Mouse (Mus musculus): ENCODE data around the gene Fam216a. TPM values are rescaled to one million over a fixed set of nuclear protein-coding genes. Genes with fewer than 3 reads are reported as not detected.
A peak's percentile ranks its signal among the peaks of the same experiment; 100 is the strongest.

Gene Fam216a
- total and polyA plus RNA-seq, 3 experiments, result 10.7 to 12.3 (median 11.1) TPM

DNA sequence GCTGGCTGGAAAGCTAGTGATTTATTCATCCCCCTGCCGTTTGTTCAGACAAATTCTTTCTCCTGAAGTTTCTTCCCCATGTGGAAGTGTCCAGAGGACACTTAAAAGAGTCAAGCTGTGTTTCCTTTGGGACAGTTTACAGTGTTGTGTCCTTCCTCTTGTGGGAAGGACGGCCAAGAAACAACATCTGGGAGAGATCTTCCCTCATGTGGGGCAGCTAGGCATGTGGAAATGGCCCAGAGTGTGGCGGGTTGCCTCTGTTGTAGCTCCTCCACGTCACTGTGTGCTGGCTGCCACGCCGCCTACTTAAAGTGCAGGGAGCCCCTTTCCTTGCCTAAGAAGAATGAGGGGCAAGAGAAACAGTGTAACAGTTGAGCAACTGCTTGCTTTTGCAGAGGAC, 40.7 kb upstream of the Fam216a start:
- peak in 1 of 2 experiments; percentile 39 for DNase-seq
- 45% methylated on average over 6 of the region's 6 CpGs for WGBS
- intact Hi-C loops (cut with DNase I), result no loop called here

DNA sequence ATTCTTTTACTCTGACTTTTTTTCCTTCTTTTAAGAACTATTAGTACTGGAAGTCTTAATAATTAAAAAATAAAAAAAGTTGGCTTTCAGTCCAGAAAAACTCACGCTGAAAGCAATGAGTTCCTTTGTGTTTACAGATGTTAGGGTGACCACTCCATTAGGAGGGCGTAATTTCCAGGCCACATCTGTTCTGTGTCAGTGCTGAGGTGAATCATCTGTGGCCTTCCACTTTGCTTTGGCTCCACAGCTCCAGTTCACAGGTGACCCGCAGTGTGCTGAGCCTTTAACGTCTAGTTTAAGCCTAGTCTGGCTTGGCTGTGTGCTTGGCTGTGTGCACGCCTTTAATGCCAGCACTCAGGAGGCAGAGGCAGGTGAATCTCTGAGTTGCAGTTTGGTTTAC, 39.7 kb upstream of the Fam216a start:
- Histone ChIP-seq H3K79me2 (replicated peaks; ENCODE audit: control insufficient read depth, insufficient read depth, low read length) (no peaks in the 10 kb centered on the region), H3K4me1 (ENCODE audit: control insufficient read depth, insufficient read depth, low read length) (no peaks in the 10 kb centered on the region), H3K27me3 (ENCODE audit: control insufficient read depth, insufficient read depth, low read length) (no peaks in the 10 kb centered on the region), H3K36me3 (ENCODE audit: control insufficient read depth, insufficient read depth, low read length) (no peaks in the 10 kb centered on the region), H3K27ac (no peak overlapping the region), H3K9ac (ENCODE audit: low read depth, low read length) (no peak overlapping the region), H3K4me3 (no peak overlapping the region)
- TF ChIP-seq CTCF (IDR thresholded peaks at IDR 0.05), result no peak
- WGBS, result 69% methylated on average over 5 of the region's 5 CpGs
- peak in 1 of 2 experiments; percentile 33 for DNase-seq
- intact Hi-C loops (cut with DNase I), result no loop called here

More for the DNA sequence above, 40.7 kb upstream of the Fam216a start:
- H3K4me1 ChIP-seq (ENCODE audit: control insufficient read depth, insufficient read depth, low read length), result no peaks in the 10 kb centered on the region
- no peak for TF ChIP-seq POLR2A (IDR thresholded peaks at IDR 0.05; ENCODE audit: insufficient read depth, low read depth, low read length)
- TF ChIP-seq EP300 (IDR thresholded peaks at IDR 0.05; ENCODE audit: insufficient read depth, low read depth, low read length), result no peak
- TF ChIP-seq CTCF (IDR thresholded peaks at IDR 0.05), result no peak
- no peaks in the 10 kb centered on the region for H3K36me3 ChIP-seq (ENCODE audit: control insufficient read depth, insufficient read depth, low read length)
- no peak overlapping the region for H3K4me3 ChIP-seq
- H3K27ac ChIP-seq, result no peak overlapping the region
- H3K79me2 ChIP-seq (replicated peaks; ENCODE audit: control insufficient read depth, insufficient read depth, low read length), result no peaks in the 10 kb centered on the region
- no peak overlapping the region for H3K9ac ChIP-seq (ENCODE audit: low read depth, low read length)
- H3K27me3 ChIP-seq (ENCODE audit: control insufficient read depth, insufficient read depth, low read length), result no peaks in the 10 kb centered on the region

DNA sequence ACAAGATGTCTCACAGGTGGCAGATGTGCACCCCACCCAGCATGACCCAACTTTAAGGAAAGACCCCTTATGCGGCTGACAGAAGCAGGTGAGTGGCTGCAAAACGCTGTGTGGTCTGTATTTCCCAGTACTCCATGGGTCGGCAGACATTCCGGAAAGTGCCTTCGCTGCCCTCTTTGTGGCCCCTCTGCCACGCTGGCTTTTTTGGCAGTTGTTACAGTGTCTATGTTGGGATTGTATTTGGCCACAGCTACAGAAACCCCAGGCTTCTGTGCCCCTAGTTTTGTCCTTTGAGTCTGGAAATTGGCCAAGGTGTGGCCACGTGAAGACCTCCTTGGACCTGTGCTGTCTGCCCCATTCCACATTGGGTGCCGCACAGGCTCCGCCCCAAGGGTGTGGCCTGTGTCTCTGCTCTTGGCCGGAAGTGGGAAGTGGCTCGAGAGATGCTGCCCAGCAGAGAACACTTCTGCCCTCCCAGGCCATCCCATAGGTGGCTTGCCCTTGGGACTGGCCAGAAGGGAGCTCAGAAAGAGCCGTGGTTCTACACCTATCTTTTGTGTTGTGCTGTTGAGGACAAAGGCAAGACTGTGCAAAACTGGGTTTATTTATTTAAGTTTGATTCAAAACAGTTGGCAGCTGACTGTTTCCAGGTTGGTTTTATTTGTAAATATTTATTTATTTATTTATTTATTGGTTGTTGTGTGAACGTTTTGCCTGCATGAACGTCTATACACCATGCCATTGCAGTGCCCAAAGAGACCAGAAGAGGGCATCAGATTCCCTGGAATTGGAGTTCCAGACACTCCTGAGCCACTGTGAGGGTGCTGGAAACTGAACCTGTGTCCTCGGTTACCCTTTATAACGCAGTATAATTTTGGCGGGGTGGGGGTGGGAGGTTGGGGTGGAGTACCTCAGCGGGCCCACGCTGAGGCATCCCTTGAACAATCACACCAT, 37.8 kb upstream of the Fam216a start:
- no peaks in the 10 kb centered on the region for H3K36me3 ChIP-seq (ENCODE audit: control insufficient read depth, insufficient read depth, low read length)
- intact Hi-C loops (cut with DNase I), result no loop called here
- peak; percentile 55 for TF ChIP-seq CTCF (IDR thresholded peaks at IDR 0.05)
- no peak for TF ChIP-seq EP300 (IDR thresholded peaks at IDR 0.05; ENCODE audit: insufficient read depth, low read depth, low read length)
- H3K9ac ChIP-seq (ENCODE audit: low read depth, low read length), result no peak overlapping the region
- WGBS, result 84% methylated on average over 19 of the region's 19 CpGs
- H3K27me3 ChIP-seq (ENCODE audit: control insufficient read depth, insufficient read depth, low read length), result no peaks in the 10 kb centered on the region
- no peaks in the 10 kb centered on the region for H3K4me1 ChIP-seq (ENCODE audit: control insufficient read depth, insufficient read depth, low read length)
- H3K4me3 ChIP-seq, result no peak overlapping the region
- no peaks in the 10 kb centered on the region for H3K79me2 ChIP-seq (replicated peaks; ENCODE audit: control insufficient read depth, insufficient read depth, low read length)
- H3K27ac ChIP-seq, result no peak overlapping the region
- no peak for DNase-seq

DNA sequence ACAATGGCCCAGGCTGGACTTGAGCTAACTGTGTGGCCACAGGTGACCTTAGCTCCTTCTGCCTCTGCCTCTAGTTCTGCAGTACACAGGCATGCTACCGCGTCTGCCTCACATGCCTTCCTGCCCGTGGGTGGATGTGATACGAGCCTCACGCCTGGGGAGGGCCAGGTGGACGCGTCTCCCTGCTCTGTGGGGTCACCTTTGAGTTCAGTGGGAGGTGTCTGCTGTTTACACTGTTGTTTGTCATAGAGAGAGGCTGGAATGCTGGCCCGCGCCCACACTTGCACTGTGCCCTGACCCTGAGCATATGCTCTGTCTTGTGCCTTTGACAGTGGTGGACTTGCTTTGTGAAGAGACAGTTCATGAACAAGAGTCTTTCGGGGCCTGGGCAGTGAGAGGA, 33.4 kb upstream of the Fam216a start:
- DNase-seq, result no peak

DNA sequence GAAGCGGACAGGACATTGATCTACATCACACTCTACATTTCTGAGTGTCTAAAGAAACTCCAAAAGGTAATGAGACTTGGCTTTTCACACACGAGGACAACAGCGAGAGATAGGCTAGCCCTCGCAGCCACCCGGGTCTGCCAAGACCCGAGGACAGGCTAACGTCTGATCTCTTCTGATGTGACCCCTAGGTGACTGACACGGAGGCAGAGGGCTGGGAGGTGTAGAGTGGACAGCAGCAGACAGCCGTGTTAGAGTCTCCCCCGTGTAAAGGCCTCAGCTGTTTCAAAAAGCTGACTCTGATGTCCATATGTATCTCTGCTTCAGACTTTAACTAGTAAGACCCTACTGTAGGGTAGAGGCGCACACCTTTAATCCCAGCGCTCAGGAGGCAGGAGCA, 31.2 kb upstream of the Fam216a start:
- no peak overlapping the region for H3K9ac ChIP-seq (ENCODE audit: low read depth, low read length)
- peaks cover 12% of the 10 kb centered on the region for H3K36me3 ChIP-seq (ENCODE audit: control insufficient read depth, insufficient read depth, low read length)
- H3K27ac ChIP-seq, result peak overlapping the region; percentile 40
- no peak overlapping the region for H3K4me3 ChIP-seq
- no peak for DNase-seq
- 78% methylated on average over 12 of the region's 12 CpGs for WGBS
- H3K27me3 ChIP-seq (ENCODE audit: control insufficient read depth, insufficient read depth, low read length), result no peaks in the 10 kb centered on the region
- peaks cover 19% of the 10 kb centered on the region for H3K4me1 ChIP-seq (ENCODE audit: control insufficient read depth, insufficient read depth, low read length)
- intact Hi-C loops (cut with DNase I), result loop anchor here (5.0 kb wide), 2 partner anchors 49 to 329 kb away; no protein-coding TSS in a partner anchor
- TF ChIP-seq CTCF (IDR thresholded peaks at IDR 0.05), result no peak
- TF ChIP-seq POLR2A (IDR thresholded peaks at IDR 0.05; ENCODE audit: insufficient read depth, low read depth, low read length), result no peak
- TF ChIP-seq EP300 (IDR thresholded peaks at IDR 0.05; ENCODE audit: insufficient read depth, low read depth, low read length), result no peak
- H3K79me2 ChIP-seq (replicated peaks; ENCODE audit: control insufficient read depth, insufficient read depth, low read length), result no peaks in the 10 kb centered on the region

More for the DNA sequence above, 33.4 kb upstream of the Fam216a start:
- Histone ChIP-seq H3K9ac (ENCODE audit: low read depth, low read length) (no peak overlapping the region), H3K36me3 (ENCODE audit: control insufficient read depth, insufficient read depth, low read length) (peaks cover 4% of the 10 kb centered on the region; the same call in 1 of the 2 replicates), H3K27ac (no peak overlapping the region), H3K4me1 (ENCODE audit: control insufficient read depth, insufficient read depth, low read length) (peaks cover 13% of the 10 kb centered on the region), H3K4me3 (no peak overlapping the region), H3K79me2 (replicated peaks; ENCODE audit: control insufficient read depth, insufficient read depth, low read length) (no peaks in the 10 kb centered on the region), H3K27me3 (ENCODE audit: control insufficient read depth, insufficient read depth, low read length) (no peaks in the 10 kb centered on the region)
- intact Hi-C loops (cut with DNase I), result no loop called here
- no peak for TF ChIP-seq POLR2A (IDR thresholded peaks at IDR 0.05; ENCODE audit: insufficient read depth, low read depth, low read length)
- no peak for TF ChIP-seq EP300 (IDR thresholded peaks at IDR 0.05; ENCODE audit: insufficient read depth, low read depth, low read length)
- TF ChIP-seq CTCF (IDR thresholded peaks at IDR 0.05), result no peak
- WGBS, result 97% methylated on average over 10 of the region's 10 CpGs

DNA sequence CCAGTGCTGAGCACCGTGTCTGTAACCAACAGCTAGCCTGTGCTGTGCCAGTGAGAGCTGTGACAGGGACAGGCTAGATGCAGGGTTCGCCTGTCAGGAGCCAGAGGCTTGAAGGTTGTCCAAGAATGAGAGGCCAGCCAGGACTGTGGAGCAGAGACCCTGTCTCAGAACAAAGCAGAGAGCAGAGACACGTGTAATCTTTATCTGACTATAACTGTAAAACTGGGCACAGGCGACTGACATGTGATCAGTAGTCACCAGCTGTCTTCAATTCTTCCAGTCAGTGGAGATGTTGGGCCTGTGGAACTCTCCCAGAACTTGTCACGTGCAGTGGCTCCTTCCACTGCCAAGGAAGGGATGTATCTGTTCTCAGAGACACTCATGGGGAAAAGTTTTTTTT, 30.6 kb upstream of the Fam216a start:
- H3K4me3 ChIP-seq, result no peak overlapping the region
- TF ChIP-seq CTCF (IDR thresholded peaks at IDR 0.05) (no peak), POLR2A (IDR thresholded peaks at IDR 0.05; ENCODE audit: insufficient read depth, low read depth, low read length) (0 out of 2 replicates have a peak, but pooled peaks have one; percentile 11), EP300 (IDR thresholded peaks at IDR 0.05; ENCODE audit: insufficient read depth, low read depth, low read length) (peak; percentile 92)
- no peaks in the 10 kb centered on the region for H3K79me2 ChIP-seq (replicated peaks; ENCODE audit: control insufficient read depth, insufficient read depth, low read length)
- peak; percentile 76 to 86 for DNase-seq
- peak overlapping the region; percentile 57 for H3K27ac ChIP-seq
- H3K27me3 ChIP-seq (ENCODE audit: control insufficient read depth, insufficient read depth, low read length), result no peaks in the 10 kb centered on the region
- WGBS, result 50% methylated on average over 5 of the region's 5 CpGs
- H3K4me1 ChIP-seq (ENCODE audit: control insufficient read depth, insufficient read depth, low read length), result peaks cover 19% of the 10 kb centered on the region
- H3K36me3 ChIP-seq (ENCODE audit: control insufficient read depth, insufficient read depth, low read length), result peaks cover 12% of the 10 kb centered on the region
- intact Hi-C loops (cut with DNase I), result loop anchor here (5.0 kb wide), 2 partner anchors 50 to 330 kb away; no protein-coding TSS in a partner anchor
- no peak overlapping the region for H3K9ac ChIP-seq (ENCODE audit: low read depth, low read length)
